Mouse (Mus musculus): ENCODE data around the gene Vmn1r219. TPM values are rescaled to one million over a fixed set of nuclear protein-coding genes. Genes with fewer than 3 reads are reported as not detected.

The Vmn1r219 gene
- not detected in 2 replicates for polyA plus RNA-seq (2012; rRNA removed; ENCODE audit: low replicate concordance)

DNA sequence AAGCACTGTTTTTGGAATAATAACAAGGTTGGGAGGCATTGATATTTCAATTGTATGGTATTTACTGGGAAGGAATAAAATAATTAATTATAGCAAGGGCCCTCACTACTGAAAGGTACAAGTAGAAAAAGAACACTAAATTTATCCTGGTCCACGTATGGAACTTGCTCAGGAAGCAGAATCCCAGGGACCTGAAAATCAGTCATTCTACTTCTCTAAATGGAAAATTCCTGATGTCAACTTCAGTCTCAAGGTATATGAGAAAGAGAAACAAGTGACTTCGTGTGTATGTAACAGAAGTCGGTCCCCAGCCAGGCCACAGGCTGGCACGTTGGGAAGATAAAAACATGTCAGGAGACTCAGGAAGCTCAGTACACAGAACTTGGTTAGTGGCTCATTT, at the start of gene Vmn1r219:
Gene Vmn1r219 (plus strand): TSS at position 301 of the 400 bp plus-strand sequence.

DNA sequence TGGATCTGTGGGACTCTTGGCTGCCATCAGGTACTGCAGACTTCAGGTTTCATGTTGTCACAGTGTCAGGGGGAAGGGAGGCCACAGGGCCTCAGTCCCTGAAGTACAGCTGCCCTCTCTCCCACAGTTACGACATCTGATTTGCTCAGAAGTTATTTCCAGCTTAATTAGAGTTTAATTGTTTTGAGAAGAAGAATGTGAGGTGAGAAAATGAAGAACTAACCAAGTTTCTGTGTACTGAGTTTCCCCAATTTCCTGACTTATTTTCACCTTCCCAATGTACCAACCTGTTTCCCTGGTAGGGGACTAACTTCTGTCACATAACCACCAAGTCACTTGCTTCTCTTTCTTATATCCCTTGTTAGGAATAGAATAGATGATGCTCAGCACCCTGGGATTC, 41.0 kb upstream of the Vmn1r219 start, which contains the start of gene Vmn1r217:
Gene Vmn1r217 (minus strand): TSS at position 101 of the 400 bp plus-strand sequence.

DNA sequence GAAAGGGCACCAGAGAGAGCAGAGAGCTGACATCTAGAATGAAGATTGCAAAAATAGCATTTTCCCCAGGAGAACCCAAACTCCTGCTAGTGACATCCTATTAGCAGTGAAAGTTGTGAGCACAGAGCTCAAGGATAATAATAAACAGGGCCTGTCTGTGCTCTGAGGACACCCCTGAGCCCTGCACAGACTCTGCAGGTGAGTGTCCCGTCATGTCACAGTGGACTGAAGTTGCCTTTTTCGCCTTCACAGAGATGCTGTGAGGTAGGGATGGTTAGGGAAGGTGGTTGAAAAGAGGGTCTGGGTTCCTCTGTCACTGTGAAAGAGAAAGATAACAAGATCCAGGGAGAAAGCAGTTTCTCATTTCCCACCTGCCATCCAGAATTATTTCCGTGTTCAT, 26.0 kb upstream of the Vmn1r219 start, which contains the start of gene Vmn1r218:
Gene Vmn1r218 (plus strand): TSS at position 57 of the 400 bp plus-strand sequence.

DNA sequence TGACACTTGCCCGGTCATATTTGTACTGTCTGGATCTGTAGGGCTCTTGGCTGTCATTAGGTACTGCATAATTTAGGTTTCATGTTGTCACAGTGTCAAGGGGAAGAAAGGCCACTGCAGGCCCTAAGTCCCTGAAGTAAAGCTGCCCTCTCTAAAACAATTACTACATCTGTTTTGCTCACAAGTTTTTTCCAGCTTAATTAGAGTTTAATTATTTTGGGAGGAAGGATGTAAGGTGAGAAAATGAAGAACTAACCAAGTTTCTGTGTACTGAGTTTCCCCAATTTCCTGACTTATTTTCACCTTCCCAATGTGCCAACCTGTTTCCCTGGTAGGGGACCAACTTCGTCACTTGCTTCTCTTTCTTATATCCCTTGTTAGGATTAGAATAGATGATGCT, 28.8 kb downstream of the Vmn1r219 start, which contains the start of gene Vmn1r220:
Gene Vmn1r220 (minus strand): TSS at position 101 of the 400 bp plus-strand sequence.

DNA sequence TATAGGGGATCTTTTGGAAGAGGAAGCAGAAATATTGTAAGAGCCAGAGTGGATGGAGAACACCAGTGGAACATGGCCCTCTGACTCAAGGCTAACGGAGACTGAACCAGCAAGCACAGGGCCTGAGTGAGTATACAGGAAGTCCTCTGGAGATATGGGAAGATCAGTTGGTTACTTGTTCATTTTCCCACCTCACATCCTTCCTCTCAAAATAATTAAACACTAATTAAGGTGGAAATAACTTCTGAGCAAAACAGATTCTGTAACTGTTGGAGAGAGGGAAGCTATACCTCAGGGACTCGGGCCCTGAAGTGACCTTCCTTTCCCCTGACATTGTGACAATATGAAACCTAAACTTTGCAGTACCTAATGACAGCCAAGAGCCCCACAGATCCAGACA, 54.7 kb downstream of the Vmn1r219 start, which contains the start of gene Vmn1r221:
Gene Vmn1r221 (plus strand): TSS at position 301 of the 400 bp plus-strand sequence.

Other genes with a start within 250 kb of the Vmn1r219 start
- not detected in 2 replicates for gene Vmn1r213, start 151.7 kb upstream of the Vmn1r219 start, polyA plus RNA-seq (2012; rRNA removed; ENCODE audit: low replicate concordance)
- gene Vmn1r214, start 128.9 kb upstream of the Vmn1r219 start, polyA plus RNA-seq (2012; rRNA removed; ENCODE audit: low replicate concordance) = not detected in 2 replicates
- not detected in 2 replicates for gene Vmn1r215, start 91.3 kb upstream of the Vmn1r219 start, polyA plus RNA-seq (2012; rRNA removed; ENCODE audit: low replicate concordance)
- not detected in 2 replicates for gene Vmn1r217, start 41.1 kb upstream of the Vmn1r219 start, polyA plus RNA-seq (2012; rRNA removed; ENCODE audit: low replicate concordance)
- gene Vmn1r218, start 26.2 kb upstream of the Vmn1r219 start, polyA plus RNA-seq (2012; rRNA removed; ENCODE audit: low replicate concordance) = not detected in 2 replicates
- not detected in 2 replicates for gene Vmn1r220, start 28.7 kb downstream of the Vmn1r219 start, polyA plus RNA-seq (2012; rRNA removed; ENCODE audit: low replicate concordance)
- not detected in 2 replicates for gene Vmn1r221, start 54.8 kb downstream of the Vmn1r219 start, polyA plus RNA-seq (2012; rRNA removed; ENCODE audit: low replicate concordance)
- not detected in 2 replicates for gene Vmn1r222, start 76.6 kb downstream of the Vmn1r219 start, polyA plus RNA-seq (2012; rRNA removed; ENCODE audit: low replicate concordance)
- gene Vmn1r223, start 87.8 kb downstream of the Vmn1r219 start, polyA plus RNA-seq (2012; rRNA removed; ENCODE audit: low replicate concordance) = not detected in 2 replicates
- 0.09 and 0.11 TPM in 2 replicates for gene Zfp322a, start 209.9 kb downstream of the Vmn1r219 start, polyA plus RNA-seq (2012; rRNA removed; ENCODE audit: low replicate concordance)